Mouse (Mus musculus) liver, adult 10 weeks (tissue): ENCODE results near the gene Ppp1r14c. TPM values are rescaled to one million over a fixed set of nuclear protein-coding genes. Genes with fewer than 3 reads are reported as not detected.

Experiments
- polyA plus RNA-seq: library from polyadenylated mRNA; stranded (reverse); fragments of 350-450 nt; fragmentation: Illumina TruSeq; extraction: RNeasy Lipid Tissue Mini Kit (QIAGEN cat#74804); gene quantifications from one replicate; pipeline ENCODE4 v1.2.3, GENCODE M21; 2014; ENCODE audit warnings: low read depth, low replicate concordance

Ppp1r14c gene
- not detected for polyA plus RNA-seq

DNA sequence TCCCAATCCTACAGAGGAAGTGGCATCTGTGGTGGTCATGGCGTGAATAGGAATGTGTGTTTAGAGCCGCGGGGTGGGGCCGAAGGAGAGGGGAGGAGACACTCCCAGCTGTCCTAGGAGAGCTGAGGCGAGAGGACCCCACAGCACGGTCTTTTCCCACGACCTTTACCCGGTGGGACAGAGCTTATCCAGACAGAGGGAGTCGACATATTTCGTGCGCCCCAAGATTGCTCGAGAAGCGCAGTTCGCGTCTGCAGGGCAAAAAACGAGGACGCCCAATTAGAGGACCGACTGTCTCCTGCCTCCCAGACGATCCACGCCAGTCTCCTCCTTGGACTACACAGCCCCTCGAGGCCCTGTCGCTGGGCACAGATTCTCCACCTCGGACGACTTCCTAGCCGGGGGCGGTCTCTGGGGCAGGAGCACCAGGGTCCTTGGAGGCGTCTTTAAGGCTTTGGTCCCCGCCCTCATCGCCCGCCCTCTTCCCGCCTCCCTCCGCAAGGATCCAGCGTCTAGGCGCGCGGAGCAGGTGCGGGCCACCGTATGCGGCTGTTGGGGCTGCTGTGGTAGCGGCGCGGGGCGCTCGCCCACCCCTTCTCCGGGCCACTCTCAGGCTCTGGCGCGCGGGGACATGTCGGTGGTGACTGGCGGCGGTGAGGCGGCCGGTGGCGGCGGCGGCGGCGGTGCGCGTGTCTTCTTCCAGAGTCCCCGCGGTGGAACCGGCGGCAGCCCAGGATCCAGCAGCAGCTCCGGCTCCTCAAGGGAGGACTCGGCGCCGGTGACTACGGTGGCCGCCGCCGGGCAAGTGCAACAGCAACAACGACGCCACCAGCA is at the start of gene Ppp1r14c:
Gene Ppp1r14c, plus strand, starts transcription at position 22 of the 834 bp plus-strand sequence.

Other genes starting within 250 kb of the Ppp1r14c start
- gene H60c, start 98.3 kb upstream of the Ppp1r14c start, polyA plus RNA-seq, result not detected
- gene Iyd, start 174.2 kb downstream of the Ppp1r14c start, polyA plus RNA-seq, result 178 TPM